Mouse (Mus musculus) ES-E14 (cell line): ENCODE measurements around the gene Tmem265.

Source experiments
- HCFC1 ChIP-seq: IDR thresholded peaks from 2 replicates; pipeline ENCODE4 v1.6.1; 2012; ENCODE audit warnings: low read length, inconsistent platforms, borderline replicate concordance; ENCODE audit not compliant: insufficient read depth
- ZC3H11A ChIP-seq: IDR thresholded peaks from 2 replicates; pipeline ENCODE4 v1.6.1; 2012; ENCODE audit warnings: low read depth, mild to moderate bottlenecking, inconsistent platforms, low read length, borderline replicate concordance
- ZNF384 ChIP-seq: IDR thresholded peaks from 2 replicates; pipeline ENCODE4 v1.6.1; 2012; ENCODE audit warnings: low read depth, low read length, inconsistent platforms

DNA sequence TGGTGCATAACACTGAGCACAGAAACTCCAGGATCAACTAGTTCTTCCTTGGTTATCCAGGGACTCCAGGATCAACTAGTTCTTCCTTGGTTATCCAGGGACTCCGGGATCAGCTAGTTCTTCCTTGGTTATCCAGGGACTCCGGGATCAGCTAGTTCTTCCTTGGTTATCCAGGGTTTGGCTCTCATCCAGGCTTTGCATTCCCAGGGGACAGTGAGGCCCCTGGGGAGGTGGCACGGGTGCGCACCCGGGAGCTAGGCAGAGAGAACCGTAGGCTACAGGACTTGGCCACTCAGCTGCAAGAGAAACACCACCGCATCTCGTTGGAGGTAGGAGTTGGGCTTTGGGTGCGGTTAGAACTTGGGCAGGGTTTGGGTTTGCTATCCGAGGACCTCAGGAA lies 29.9 kb downstream of the Tmem265 start:
- TF ChIP-seq ZC3H11A = no peak
- no peak for TF ChIP-seq HCFC1
- no peak for TF ChIP-seq ZNF384
